Mouse (Mus musculus) c-Kit-positive CD71-positive TER-119-negative erythroid progenitor cells, embryonic 14.5 days (primary cell): ENCODE data around the gene Cinp.

Experiments used
- DNase-seq: peaks from one replicate; pipeline ENCODE4 v3.0.0-alpha.2; 2013; ENCODE audit warnings: low read depth

Cinp gene

GRCm38 (mm10) chr12:110889036-110890020 is at the start of gene Cinp, which contains the start of gene Tecpr2:
Cinp (minus strand) TSS chr12:110889145.
Tecpr2 (plus strand) TSS chr12:110889264.
- peak; percentile 97 for DNase-seq

DNA sequence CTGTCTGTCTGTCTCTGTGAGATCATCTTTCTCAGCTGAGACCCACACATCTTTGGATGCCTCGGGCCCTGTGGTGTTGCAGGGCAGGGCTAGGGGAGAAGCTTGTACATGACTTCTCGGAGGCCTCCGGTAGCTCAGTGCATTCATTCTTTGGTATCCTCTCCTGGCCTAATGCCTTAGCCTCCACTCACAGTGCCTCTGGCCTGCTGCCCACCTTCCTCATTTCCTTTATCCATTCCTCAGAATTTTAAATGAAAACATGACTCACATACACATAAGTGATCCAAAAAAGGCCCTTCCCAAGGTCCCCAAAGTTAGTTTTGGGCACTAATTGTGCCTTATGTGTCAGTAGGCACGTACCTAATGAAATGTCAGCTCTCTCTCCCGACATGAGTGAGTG is 48.6 kb upstream of the Cinp start:
- DNase-seq: no peak

GRCm38 (mm10) chr12:110935983-110936620 is 47.2 kb upstream of the Cinp start:
- peak; percentile 69 for DNase-seq

- DNase-seq: no peak
These were observed 43.9 kb upstream of the Cinp start for GRCm38 (mm10) chr12:110932820-110933219.

DNA sequence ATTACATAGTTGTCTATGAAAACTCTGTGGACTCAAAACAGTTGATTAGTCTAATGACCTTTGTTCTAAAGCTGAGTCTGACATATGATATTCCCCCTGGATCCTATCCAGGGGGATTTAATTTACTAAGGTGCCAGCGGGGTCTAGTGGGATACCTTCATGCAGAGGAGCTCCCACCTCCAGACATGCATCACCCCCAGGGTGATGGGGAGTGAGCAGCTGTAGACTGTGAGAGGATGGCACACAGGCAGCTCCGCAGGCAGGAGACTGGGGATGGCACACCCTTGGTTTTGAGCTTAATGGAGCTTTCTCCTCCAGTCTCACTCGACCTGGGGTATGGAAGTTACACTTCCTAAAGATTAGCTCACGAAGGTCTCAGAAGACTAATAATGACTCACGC is 32.6 kb upstream of the Cinp start:
- DNase-seq: no peak

DNA sequence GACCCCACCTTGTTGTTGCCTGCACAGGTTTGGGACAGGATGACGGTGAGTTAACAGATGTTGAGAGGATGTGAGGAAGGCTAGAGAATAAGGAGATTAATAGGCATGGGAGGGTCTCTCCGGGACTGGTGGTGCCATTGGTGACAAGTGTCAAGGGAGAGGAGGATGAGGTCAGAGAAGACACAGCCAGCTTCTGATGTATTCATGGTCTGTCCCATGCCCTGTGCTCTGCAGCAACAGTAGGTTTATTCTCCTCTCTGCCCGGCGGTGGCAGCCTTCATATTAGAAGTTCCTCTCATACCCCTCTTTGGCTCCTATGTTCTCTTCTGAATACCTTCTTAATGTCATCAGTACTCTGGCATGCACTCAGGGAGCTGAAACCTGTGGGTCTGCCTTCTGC is 31.3 kb upstream of the Cinp start:
- no peak for DNase-seq

GRCm38 (mm10) chr12:110915761-110916160 is 26.8 kb upstream of the Cinp start:
- DNase-seq: no peak

DNA sequence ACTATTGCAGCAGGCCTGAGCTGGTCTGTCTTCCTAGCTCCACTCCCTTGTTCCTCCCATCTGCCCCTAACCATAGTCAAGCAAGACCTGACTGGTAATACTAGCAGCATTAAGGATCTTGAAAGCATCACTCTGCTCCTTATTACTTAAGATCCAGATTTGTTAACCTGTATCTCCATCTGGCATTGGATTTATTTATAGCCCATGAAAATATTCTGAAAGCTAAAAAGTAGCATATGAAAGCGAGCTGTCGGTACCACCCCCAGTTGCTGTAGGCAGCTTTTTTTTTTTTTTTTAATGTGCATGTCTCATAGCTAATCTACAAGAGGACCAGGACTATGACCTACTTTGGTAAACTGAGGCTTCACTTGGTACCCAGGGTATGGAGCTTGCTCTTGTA is 21.0 kb upstream of the Cinp start:
- DNase-seq: no peak

GRCm38 (mm10) chr12:110907845-110908244 is 18.9 kb upstream of the Cinp start:
- no peak for DNase-seq

DNA sequence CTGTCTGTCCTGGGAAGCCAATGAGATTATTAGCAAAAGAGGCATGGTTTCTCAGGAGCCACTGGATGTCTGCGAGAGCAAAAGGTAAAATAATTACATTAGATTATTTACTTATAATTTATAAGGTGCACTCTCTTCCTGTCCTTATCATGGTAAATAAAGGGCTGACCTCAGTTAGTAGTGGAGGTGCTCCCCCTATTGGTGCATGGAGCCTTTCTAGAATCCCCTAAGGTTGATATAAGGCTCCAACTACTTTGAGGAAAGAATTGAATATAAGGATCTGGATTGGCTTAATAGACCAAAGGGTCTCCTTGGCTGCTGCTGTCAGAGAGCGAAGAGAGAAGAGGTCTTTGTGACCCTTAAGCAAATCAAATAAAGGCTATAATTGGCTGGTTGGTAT is 14.6 kb upstream of the Cinp start:
- DNase-seq: peak; percentile 49

DNA sequence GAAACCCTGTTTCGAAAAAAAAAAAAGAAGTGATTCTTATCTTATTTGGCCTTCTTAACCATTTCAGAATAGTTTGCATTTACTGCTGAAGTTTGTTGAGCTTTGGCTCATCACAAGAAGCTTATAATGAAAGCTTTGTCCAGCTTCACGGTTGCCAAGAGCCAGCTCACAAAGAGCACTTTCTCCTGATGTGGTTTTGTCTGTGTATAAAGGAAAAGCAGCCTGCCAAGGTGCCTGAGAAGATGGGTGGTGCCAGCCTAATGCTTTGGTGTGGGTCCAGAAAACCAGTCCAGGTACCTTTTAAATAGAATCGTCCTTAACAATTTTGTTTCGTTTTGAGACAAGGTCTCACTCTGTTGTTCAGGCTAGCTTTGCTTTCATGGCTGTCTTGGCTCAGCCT is 13.2 kb upstream of the Cinp start:
- no peak for DNase-seq

DNA sequence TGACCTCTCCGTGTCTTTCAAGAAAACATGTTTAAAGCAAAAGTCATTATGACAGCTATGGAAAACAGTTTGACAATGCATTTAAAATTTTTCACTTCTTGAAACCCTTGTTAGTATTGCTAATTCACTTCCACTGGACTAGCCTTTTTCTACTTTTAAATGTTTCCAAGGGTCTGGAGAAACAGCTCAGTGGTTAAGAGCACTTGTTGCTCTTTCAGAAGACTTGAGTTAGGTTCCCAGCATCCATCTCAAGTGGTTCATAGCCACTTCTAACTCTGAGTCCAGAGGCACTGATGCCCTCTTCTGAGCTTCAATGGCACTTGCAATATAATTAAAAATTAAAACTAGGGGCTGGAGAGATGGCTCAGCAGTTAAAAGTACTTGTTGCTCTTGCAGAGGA is 2.9 kb upstream of the Cinp start:
- no peak for DNase-seq

DNA sequence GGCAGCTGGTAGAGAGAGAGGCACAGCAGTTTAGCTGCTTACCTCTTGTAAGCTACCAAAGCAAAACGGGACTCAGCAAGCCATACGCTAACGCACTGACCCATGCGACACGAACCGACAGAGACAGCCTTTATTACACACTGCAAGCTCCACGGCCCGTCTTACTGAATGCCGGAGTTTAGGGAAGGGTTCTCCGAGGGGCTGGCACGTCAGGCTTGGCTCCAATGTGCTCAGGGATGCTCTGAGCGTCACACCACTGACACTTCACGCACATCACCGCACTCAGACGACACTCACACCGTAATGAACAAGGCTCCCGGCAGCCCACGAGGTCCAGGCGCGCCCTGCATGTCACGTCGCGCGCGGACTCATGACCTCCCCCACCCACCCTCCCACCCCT is 339 bp downstream of the Cinp start:
- DNase-seq: peak; percentile 19

- DNase-seq: no peak
These were observed 839 bp downstream of the Cinp start for GRCm38 (mm10) chr12:110888106-110888505.

GRCm38 (mm10) chr12:110885251-110885650 is 3.7 kb downstream of the Cinp start:
- no peak for DNase-seq

- DNase-seq: no peak
These were observed 6.7 kb downstream of the Cinp start for GRCm38 (mm10) chr12:110882291-110882690.

GRCm38 (mm10) chr12:110875351-110875750 is 13.6 kb downstream of the Cinp start:
- no peak for DNase-seq

- no peak for DNase-seq
These were observed 17.7 kb downstream of the Cinp start for GRCm38 (mm10) chr12:110871247-110871646.

DNA sequence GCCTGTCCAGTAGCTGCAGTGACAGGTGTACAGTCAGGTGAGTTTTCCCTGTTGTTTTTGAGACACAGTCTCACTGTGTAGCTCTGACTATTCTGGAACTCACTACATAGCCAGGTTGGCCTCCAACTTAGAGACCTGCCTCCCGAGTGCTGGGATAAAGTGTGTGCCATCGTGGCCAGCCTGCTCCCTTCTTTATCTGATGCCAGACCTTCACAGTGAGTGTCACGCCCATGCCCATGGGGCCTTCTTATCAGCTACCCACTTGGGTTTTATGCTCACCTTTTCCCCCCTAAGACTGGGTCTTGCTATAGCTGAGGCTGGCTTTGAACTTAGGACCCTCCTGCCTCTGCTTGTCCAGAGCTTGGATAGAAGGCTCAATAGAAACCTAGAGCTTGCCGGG is 18.8 kb downstream of the Cinp start:
- DNase-seq: no peak

DNA sequence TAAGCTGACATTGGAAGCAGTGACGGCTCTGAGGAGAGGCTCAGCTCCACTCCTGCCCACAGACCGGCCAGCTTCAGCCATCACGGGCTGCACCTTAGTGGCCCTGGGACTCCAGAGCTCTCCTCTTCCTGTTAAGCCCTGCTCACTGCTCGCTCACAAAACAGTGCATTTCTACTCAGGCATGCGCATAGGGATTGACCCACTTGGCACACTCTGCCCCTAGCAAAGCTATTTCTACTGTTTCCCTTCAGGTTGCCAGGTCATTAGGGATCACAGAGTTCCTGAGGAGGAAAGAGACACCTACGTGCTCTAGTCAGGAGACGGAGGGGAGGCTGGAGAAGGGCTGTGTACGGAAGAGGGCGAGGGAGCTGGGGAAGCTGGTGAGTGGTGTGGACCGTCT is 23.0 kb downstream of the Cinp start:
- no peak for DNase-seq

- no peak for DNase-seq
These were observed 23.4 kb downstream of the Cinp start for GRCm38 (mm10) chr12:110865571-110865970.

DNA sequence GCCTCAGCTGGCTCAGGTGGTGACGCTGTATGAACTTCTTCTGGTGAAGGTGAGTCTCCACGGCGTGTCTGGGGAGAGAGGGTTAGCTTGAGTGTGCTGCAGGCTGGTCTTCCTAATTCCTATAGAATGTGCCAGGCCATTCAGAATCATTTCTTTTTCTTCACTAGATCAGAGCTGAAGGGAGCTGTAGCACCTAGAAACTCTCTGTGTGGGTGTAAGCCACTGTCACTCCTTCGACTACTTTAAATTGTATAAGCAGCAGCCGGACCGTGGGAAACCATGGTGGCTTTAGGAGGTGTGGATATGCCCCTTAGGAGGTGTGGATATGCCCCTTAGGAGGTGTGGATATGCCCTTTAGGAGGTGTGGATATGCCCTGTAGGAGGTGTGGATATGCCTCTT is 24.9 kb downstream of the Cinp start:
- DNase-seq: no peak

DNA sequence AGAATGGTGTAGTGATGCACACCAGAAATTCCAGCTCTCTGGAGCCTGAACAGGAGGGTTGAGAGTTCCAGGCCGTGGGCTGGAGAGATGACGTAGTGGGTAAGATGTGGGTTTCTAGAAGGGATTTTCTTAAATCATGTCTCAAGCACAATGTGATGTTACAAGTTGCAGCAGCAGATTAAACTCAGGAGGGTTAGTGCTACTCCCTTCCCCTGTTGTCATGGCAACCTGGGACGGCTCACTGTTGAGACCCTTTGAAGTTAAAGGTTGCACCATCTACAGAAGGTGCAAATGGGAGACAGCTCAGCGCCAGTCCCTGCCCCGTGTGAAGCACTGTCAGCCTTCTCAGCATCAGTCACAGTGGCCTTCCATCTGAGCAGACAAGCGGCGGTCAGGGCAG is 27.7 kb downstream of the Cinp start:
- no peak for DNase-seq
